Mouse (Mus musculus) adrenal gland, postnatal 25 days (tissue): ENCODE results near the gene Camk1g. TPM values are rescaled to one million over a fixed set of nuclear protein-coding genes. Genes with fewer than 3 reads are reported as not detected.

Experiments
- DNase-seq: peaks from one replicate; pipeline ENCODE4 v3.0.0; 2021; ENCODE audit warnings: mixed read lengths
- total RNA-seq: library from RNA; stranded (reverse); gene quantifications from 2 replicates; pipeline ENCODE4 v1.2.3, GENCODE M21; 2021

Camk1g gene
- total RNA-seq, 1 experiment from 2014 or later: 0.12 TPM

DNA sequence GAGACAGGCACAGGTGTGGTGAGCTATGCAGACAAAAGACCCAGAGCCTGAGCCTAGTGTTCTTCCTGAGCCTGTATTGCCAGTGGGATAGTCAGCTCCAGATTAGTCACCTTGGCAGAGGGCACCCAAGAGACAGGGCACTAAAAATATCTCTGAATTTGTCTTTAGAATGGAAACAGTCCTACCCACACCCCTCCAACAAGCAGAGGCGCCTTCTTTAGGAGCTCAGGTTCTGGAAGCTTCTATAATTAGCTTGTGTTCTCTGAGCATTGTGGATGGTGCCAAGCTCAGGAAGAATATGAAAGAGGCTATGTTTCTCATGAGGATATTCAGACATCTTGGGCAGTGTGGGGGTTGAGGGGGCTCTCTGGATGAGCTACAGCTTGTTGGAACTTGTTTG is 37.4 kb downstream of the Camk1g start:
- DNase-seq: no peak

DNA sequence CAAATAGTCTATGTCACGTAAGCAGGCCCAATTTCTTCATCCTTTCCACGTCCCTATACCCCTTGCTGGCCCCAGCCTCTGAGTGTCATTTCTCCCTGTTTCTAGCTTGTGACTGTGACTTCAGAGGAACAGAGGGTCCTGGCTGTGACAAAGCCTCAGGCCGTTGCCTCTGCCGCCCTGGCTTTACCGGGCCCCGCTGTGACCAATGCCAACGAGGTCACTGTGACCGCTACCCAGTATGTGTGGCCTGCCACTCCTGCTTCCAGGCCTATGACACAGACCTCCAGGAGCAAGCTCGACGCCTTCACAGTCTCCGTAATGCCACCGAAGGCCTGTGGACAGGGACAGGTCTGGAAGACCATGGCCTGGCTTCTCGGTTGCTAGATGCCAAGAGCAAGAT is 38.1 kb downstream of the Camk1g start:
- DNase-seq: no peak

- DNase-seq: no peak
Measured at GRCm38 (mm10) chr1:193330626-193331025, 39.5 kb downstream of the Camk1g start.

GRCm38 (mm10) chr1:193330172-193330571 is 39.9 kb downstream of the Camk1g start:
- peak; percentile 84 for DNase-seq

GRCm38 (mm10) chr1:193329557-193329956 is 40.5 kb downstream of the Camk1g start:
- DNase-seq: no peak

DNA sequence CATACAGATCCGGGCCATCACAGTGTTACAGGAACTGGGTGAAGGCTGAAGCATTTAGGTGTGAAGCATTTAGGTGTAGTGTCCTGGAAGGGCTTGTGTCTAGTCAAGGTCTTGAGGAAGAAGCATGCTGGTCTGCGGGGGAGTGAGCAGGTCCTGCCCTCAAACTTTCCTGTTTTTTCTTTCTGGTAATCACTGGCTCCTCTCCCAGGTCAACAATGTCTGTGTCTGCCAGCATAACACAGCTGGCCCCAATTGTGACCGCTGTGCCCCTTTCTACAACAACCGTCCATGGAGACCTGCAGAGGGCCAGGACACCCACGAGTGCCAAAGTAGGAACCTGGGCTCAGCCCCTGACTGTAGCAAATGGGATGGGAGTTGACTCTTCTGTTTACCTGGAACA is 42.4 kb downstream of the Camk1g start:
- no peak for DNase-seq

- DNase-seq: no peak
Measured at GRCm38 (mm10) chr1:193327216-193327615, 42.9 kb downstream of the Camk1g start.

- no peak for DNase-seq
Measured at GRCm38 (mm10) chr1:193326456-193327145, 43.5 kb downstream of the Camk1g start.

DNA sequence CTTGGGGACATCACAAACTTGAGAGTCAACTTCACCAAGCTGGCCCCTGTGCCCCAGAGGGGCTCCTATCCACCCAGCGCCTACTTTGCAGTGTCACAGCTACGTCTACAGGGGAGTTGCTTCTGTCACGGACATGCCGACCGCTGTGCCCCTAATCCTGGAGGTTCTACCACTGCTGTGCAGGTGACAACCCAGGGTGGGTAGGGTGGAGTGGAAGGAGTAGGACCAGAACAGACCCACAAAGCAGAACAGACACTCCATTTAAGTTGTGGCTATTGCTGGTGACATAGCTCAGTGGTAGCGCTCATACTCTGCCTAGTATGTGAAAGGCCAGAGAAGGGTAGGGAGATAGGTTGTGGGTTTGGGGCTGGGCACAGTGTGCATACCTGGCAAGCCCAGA is 44.2 kb downstream of the Camk1g start:
- no peak for DNase-seq

DNA sequence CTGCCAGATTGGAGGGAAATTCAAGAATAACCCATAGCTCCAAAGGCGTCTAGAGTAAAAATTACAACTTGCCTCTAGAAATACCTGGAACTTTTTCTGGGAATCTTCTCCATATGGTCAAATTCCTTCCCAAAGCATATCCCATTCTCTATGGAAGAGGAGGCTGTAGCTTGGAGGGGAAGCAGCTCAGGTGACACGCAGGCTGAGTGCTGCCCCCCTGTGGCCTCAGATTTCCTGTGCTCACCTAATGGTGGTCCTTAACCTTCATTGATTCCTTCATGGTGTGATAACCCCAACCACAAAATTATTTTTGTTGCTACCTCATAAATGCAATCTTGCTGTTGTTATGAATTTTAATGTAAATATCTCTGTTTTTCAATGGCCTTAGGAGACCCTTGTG is 45.9 kb downstream of the Camk1g start:
- DNase-seq: peak; percentile 62

GRCm38 (mm10) chr1:193323686-193324085 is 46.4 kb downstream of the Camk1g start:
- DNase-seq: no peak

DNA sequence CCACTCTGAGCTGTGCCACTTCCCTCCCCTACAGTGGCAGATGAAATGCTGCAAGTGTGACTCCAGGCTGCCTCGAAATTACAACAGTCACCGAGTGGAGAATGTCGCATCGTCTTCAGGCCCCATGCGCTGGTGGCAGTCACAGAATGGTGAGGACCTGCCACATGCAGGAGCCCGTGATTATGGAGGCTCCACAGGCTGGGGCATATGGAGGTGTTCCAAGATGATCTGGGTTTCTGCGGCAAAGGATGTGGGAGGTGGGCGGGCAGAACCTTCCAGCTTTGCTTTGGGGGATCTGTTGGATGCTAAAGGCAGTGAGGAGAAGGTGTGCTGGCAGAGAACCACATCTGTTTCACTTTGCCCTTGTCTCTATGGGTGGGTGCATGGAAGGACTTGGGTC is 49.7 kb downstream of the Camk1g start:
- DNase-seq: no peak

- no peak for DNase-seq
Measured at GRCm38 (mm10) chr1:193319721-193320120, 50.4 kb downstream of the Camk1g start.

- peak; percentile 51 for DNase-seq
Measured at GRCm38 (mm10) chr1:193317159-193317559, 52.9 kb downstream of the Camk1g start.

GRCm38 (mm10) chr1:193316358-193316750 is 53.7 kb downstream of the Camk1g start:
- DNase-seq: no peak

GRCm38 (mm10) chr1:193315705-193316357 is 54.3 kb downstream of the Camk1g start:
- DNase-seq: peak; percentile 54

GRCm38 (mm10) chr1:193311596-193311995 is 58.5 kb downstream of the Camk1g start:
- DNase-seq: no peak

DNA sequence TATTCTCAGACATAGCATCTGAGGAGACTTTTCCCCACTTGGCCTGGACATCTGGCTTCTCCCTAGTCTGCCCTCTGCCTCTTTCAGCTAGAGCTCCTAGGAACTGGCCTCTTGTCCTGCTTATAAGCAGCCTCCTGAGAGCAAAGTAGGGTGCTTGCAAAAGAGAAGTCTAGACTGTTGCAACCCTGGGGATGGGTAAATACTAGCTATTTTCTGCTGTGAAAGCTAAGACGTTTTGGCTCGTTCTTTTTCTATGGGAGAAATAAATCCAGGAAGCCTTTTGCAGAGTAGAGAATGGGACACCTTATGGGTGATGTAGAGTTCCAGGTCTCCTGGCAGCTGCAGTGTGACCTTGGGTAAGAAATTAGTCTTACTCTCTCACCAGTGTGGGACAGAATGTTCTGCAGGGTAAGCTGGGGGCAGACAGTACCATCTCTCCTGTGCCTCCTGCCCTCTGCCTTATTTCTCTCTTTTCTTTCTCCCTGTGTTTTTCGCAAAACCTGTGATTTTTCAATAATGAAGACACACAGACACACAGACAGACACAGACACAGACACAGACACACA is 59.5 kb downstream of the Camk1g start:
- DNase-seq: no peak

- no peak for DNase-seq
Measured at GRCm38 (mm10) chr1:193309785-193310518, 60.1 kb downstream of the Camk1g start.

GRCm38 (mm10) chr1:193306832-193307231 is 63.3 kb downstream of the Camk1g start:
- DNase-seq: no peak

DNA sequence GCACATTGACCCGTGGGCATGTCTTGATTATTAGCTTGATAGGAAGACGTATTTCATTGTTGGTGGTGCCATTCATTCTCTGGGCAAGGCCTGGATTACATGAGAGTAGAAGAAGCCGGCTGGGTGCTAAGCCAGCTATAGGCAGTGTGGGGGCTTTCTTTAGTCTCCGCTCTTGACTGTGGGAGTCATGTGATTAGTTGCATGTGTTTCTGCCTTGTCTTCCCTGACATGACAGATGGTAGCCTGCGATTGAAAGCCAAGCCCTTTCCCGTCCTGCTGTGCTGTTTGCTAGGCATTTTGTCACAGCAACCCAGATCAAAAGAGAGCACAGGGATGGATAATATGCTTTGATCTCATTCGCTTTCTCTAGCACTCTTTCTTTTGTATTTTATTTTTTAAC is 64.7 kb downstream of the Camk1g start:
- DNase-seq: no peak

- no peak for DNase-seq
Measured at GRCm38 (mm10) chr1:193303096-193303495, 67.0 kb downstream of the Camk1g start.

GRCm38 (mm10) chr1:193302093-193302405 is 68.0 kb downstream of the Camk1g start:
- DNase-seq: no peak
